Mouse (Mus musculus): Measurements from ENCODE around the gene Grik5.

DNA sequence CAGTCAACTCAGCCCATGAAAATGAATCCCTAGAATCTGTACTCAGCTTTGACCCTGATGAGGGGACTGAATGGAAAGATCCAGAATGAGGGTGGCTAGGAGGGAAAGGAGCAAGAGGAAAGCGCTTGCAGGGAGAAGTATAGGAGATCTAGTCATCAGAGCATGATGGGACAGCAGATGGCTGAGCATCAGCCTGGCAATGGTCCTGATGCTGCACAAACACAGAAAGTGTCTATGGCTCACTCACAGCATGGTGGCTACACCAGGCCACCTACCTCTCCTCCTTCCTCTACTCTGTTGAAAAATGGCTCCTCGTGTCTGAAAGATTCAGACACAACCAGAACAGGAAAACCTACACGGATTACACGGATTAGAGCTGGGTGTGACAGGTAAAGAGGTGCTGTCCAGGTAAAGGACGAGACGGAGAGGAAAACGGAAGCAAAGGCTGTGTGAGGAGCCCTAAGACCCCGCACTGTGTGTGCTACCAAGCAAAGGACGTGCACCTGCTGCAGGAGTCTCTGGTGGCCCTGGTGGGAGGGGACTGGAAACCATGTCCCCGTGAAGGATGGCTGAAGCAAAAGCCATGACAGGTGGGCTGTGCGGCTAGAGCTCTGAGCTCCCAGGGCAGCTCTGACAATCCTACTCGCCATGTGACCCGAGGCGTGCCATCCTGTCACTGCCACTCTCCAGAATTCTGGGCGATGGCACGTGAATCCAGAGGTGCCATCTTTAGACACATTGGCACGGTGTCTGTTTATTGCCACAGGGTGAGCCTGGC lies 40.2 kb upstream of the Grik5 start:
- TF ChIP-seq POLR2A (IDR thresholded peaks at IDR 0.05; ENCODE audit: borderline replicate concordance, control insufficient read depth, low read depth, low read length) = no peak
- TF ChIP-seq CTCF (IDR thresholded peaks at IDR 0.05; ENCODE audit: control insufficient read depth, insufficient read depth, low read length) = no peak
